Mouse (Mus musculus) cortical plate, adult 2 months (tissue): ENCODE data around the gene Fam149b.

Experiments
- CTCF ChIP-seq: fragments of 200-500 bp; IDR thresholded peaks from 2 replicates; pipeline ENCODE4 v1.5.1; 2011; ENCODE audit warnings: mild to moderate bottlenecking, control low read depth, low read length; ENCODE audit not compliant: insufficient read depth; ENCODE audit errors: extremely low read depth
- POLR2A ChIP-seq: fragments of 200-500 bp; IDR thresholded peaks from 2 replicates; pipeline ENCODE4 v1.6.1; 2011; ENCODE audit warnings: mild to moderate bottlenecking, low read length, control low read depth; ENCODE audit not compliant: insufficient read depth; ENCODE audit errors: extremely low read depth

DNA sequence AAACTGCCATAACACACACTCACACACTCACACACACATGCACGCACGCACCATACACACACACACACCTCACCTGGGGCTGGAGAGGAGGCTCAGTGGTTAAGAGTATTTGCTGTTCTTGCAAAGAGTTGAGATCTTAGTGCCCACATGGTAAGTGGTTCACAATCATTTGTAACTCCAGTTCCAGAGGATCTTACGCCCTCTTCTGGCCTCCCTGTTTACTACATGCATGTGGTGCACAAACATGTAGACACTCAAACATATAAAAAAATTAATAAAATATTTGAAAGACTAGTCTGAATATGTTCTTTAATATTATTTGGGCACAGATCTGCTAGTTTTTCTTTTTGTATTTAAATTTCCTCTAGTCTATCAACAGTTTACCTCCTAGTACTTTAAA, 20.3 kb downstream of the Fam149b start:
- TF ChIP-seq POLR2A (no peak), CTCF (no peak)
